Mouse (Mus musculus) MEL (cell line): ENCODE results near the gene Txndc17. TPM values are rescaled to one million over a fixed set of nuclear protein-coding genes. Genes with fewer than 3 reads are reported as not detected.

ENCODE experiments used
- DNase-seq: peaks from one replicate; pipeline ENCODE4 v3.0.0; 2011; ENCODE audit warnings: low read depth, low spot score
- H3K27ac ChIP-seq: 2 replicates; pipeline ENCODE4 v1.5.1; 2012; ENCODE audit warnings: low read depth, mild to moderate bottlenecking, control low read depth, low read length, moderate library complexity; ENCODE audit not compliant: control insufficient read depth
- H3K27me3 ChIP-seq, 2 experiments: fragments of 150-350 bp in 1 of 2; sonication (generic) in 1 of 2; 2 replicates each; pipeline ENCODE4 v1.6.1; 2012; ENCODE audit warnings: low read length in 2 of 2, mild to moderate bottlenecking in 2 of 2, improper control_type of control experiment in 1 of 2, moderate library complexity in 1 of 2; ENCODE audit not compliant: insufficient read depth in 2 of 2, control insufficient read depth in 1 of 2
- H3K36me3 ChIP-seq, 2 experiments: 2 replicates each; pipeline ENCODE4 v1.6.1; 2012 to 2014; ENCODE audit warnings: low read length in 2 of 2, improper control_type of control experiment in 1 of 2, inconsistent platforms in 1 of 2, mild to moderate bottlenecking in 1 of 2; ENCODE audit not compliant: insufficient read depth in 2 of 2, control insufficient read depth in 1 of 2
- H3K4me1 ChIP-seq, 2 experiments: fragments of 150-350 bp in 1 of 2; sonication (generic) in 1 of 2; 2 replicates each; pipeline ENCODE4 v1.6.1; 2012; ENCODE audit warnings: low read length in 2 of 2, improper control_type of control experiment in 1 of 2, mild to moderate bottlenecking in 1 of 2; ENCODE audit not compliant: insufficient read depth in 2 of 2, control insufficient read depth in 1 of 2
- H3K4me3 ChIP-seq, 2 experiments: fragments of 150-350 bp in 1 of 2; sonication (generic) in 1 of 2; 2 replicates each; pipeline ENCODE4 v1.5.1; 2012; ENCODE audit warnings: low read depth in 2 of 2, low read length in 2 of 2, mild to moderate bottlenecking in 2 of 2, moderate library complexity in 2 of 2, control low read depth in 1 of 2, improper control_type of control experiment in 1 of 2; ENCODE audit not compliant: control insufficient read depth in 1 of 2, insufficient read depth in 1 of 2
- H3K79me2 ChIP-seq: 2 replicates; pipeline ENCODE4 v1.6.1; 2012; ENCODE audit warnings: mild to moderate bottlenecking, low read length, moderate library complexity; ENCODE audit not compliant: control insufficient read depth, poor library complexity, insufficient read depth
- H3K9ac ChIP-seq: 2 replicates; pipeline ENCODE4 v1.6.1; 2012; ENCODE audit warnings: low read depth, mild to moderate bottlenecking, control low read depth, low read length, moderate library complexity; ENCODE audit not compliant: control insufficient read depth, poor library complexity, severe bottlenecking
- H3K9me3 ChIP-seq: fragments of 150-350 bp; sonication (generic); replicated peaks from 2 replicates; pipeline ENCODE4 v1.6.1; 2012; ENCODE audit warnings: mild to moderate bottlenecking, low read length, improper control_type of control experiment, moderate library complexity; ENCODE audit not compliant: insufficient read depth
- BHLHE40 ChIP-seq: IDR thresholded peaks from 2 replicates; pipeline ENCODE4 v1.6.1; 2012; ENCODE audit warnings: low read depth, mild to moderate bottlenecking, inconsistent platforms, low read length, improper control_type of control experiment, borderline replicate concordance
- CHD2 ChIP-seq: IDR thresholded peaks from 2 replicates; pipeline ENCODE4 v1.6.1; 2011; ENCODE audit warnings: low read length, improper control_type of control experiment
- CTCF ChIP-seq, 3 experiments: IDR thresholded peaks in 2 of 3; conservative IDR thresholded peaks in 1 of 3; 2 replicates each; pipeline ENCODE4 v1.5.1; 2011 to 2012; ENCODE audit warnings: low read length in 3 of 3, low read depth in 2 of 3, mild to moderate bottlenecking in 2 of 3, improper control_type of control experiment in 1 of 3, inconsistent platforms in 1 of 3, mixed read lengths in 1 of 3, moderate library complexity in 1 of 3; ENCODE audit not compliant: control insufficient read depth in 1 of 3, insufficient read depth in 1 of 3, poor library complexity in 1 of 3, severe bottlenecking in 1 of 3
- E2F4 ChIP-seq: IDR thresholded peaks from 2 replicates; pipeline ENCODE4 v1.6.1; 2011; ENCODE audit warnings: low read depth, low read length, improper control_type of control experiment, borderline replicate concordance
- ELF1 ChIP-seq: IDR thresholded peaks from 2 replicates; pipeline ENCODE4 v1.6.1; 2014; ENCODE audit warnings: low read depth, mild to moderate bottlenecking, inconsistent platforms, low read length, improper control_type of control experiment, moderate library complexity
- GABPA ChIP-seq: IDR thresholded peaks from 2 replicates; pipeline ENCODE4 v1.6.1; 2012; ENCODE audit warnings: low read depth, mild to moderate bottlenecking, inconsistent platforms, low read length, improper control_type of control experiment, moderate library complexity
- HCFC1 ChIP-seq: IDR thresholded peaks from 2 replicates; pipeline ENCODE4 v1.6.1; 2012; ENCODE audit warnings: low read depth, mild to moderate bottlenecking, inconsistent platforms, low read length, improper control_type of control experiment, moderate library complexity
- JUND ChIP-seq: IDR thresholded peaks from 2 replicates; pipeline ENCODE4 v1.6.1; 2011; ENCODE audit warnings: low read depth, mild to moderate bottlenecking, improper control_type of control experiment, low read length
- KAT2A ChIP-seq: conservative IDR thresholded peaks from 2 replicates; pipeline ENCODE4 v1.6.1; 2012; ENCODE audit warnings: low read depth, low read length, improper control_type of control experiment, inconsistent platforms
- MAX ChIP-seq: IDR thresholded peaks from 2 replicates; pipeline ENCODE4 v1.6.1; 2011; ENCODE audit warnings: low read length, improper control_type of control experiment
- MAZ ChIP-seq: IDR thresholded peaks from 2 replicates; pipeline ENCODE4 v1.6.1; 2012; ENCODE audit warnings: low read depth, mild to moderate bottlenecking, inconsistent platforms, low read length, improper control_type of control experiment
- MEF2A ChIP-seq: IDR thresholded peaks from 2 replicates; pipeline ENCODE4 v1.6.1; 2014; ENCODE audit warnings: low read depth, mild to moderate bottlenecking, inconsistent platforms, low read length, improper control_type of control experiment; ENCODE audit not compliant: poor library complexity, insufficient replicate concordance, severe bottlenecking; ENCODE audit errors: extremely low read depth
- MYC ChIP-seq: IDR thresholded peaks from 2 replicates; pipeline ENCODE4 v1.6.1; 2011; ENCODE audit warnings: low read depth, mild to moderate bottlenecking, low read length, improper control_type of control experiment, moderate library complexity
- NELFE ChIP-seq: IDR thresholded peaks from 2 replicates; pipeline ENCODE4 v1.6.1; 2011; ENCODE audit warnings: low read depth, low read length, improper control_type of control experiment
- NRF1 ChIP-seq: IDR thresholded peaks from 2 replicates; pipeline ENCODE4 v1.6.1; 2014; ENCODE audit warnings: low read depth, mild to moderate bottlenecking, inconsistent platforms, low read length, improper control_type of control experiment, moderate library complexity; ENCODE audit not compliant: poor library complexity, insufficient read depth, severe bottlenecking
- POLR2A ChIP-seq, 2 experiments: IDR thresholded peaks; 2 replicates each; pipeline ENCODE4 v1.6.1; 2011 to 2012; ENCODE audit warnings: low read length in 2 of 2, mild to moderate bottlenecking in 2 of 2, control low read depth in 1 of 2, improper control_type of control experiment in 1 of 2, low read depth in 1 of 2, moderate library complexity in 1 of 2; ENCODE audit not compliant: control insufficient read depth in 1 of 2, insufficient read depth in 1 of 2, poor library complexity in 1 of 2
- POLR2AphosphoS2 ChIP-seq: IDR thresholded peaks from 2 replicates; pipeline ENCODE4 v1.6.1; 2011; ENCODE audit warnings: low read length, improper control_type of control experiment
- RAD21 ChIP-seq: IDR thresholded peaks from 2 replicates; pipeline ENCODE4 v1.6.1; 2011; ENCODE audit warnings: mild to moderate bottlenecking, low read depth, low read length, improper control_type of control experiment
- RCOR1 ChIP-seq: IDR thresholded peaks from 2 replicates; pipeline ENCODE4 v1.6.1; 2012; ENCODE audit warnings: low read depth, mild to moderate bottlenecking, inconsistent platforms, low read length, improper control_type of control experiment
- SIN3A ChIP-seq: IDR thresholded peaks from 2 replicates; pipeline ENCODE4 v1.6.1; 2012; ENCODE audit warnings: low read length, improper control_type of control experiment, inconsistent platforms
- SMC3 ChIP-seq: IDR thresholded peaks from 2 replicates; pipeline ENCODE4 v1.6.1; 2011; ENCODE audit warnings: low read depth, low read length, improper control_type of control experiment
- TAL1 ChIP-seq: IDR thresholded peaks from 2 replicates; pipeline ENCODE4 v1.6.1; 2012; ENCODE audit warnings: mild to moderate bottlenecking, inconsistent platforms, low read length, moderate library complexity, mixed read lengths
- TBP ChIP-seq: IDR thresholded peaks from 2 replicates; pipeline ENCODE4 v1.8.0; 2011; ENCODE audit warnings: low read depth, low read length, improper control_type of control experiment
- UBTF ChIP-seq: IDR thresholded peaks from 2 replicates; pipeline ENCODE4 v1.6.1; 2012; ENCODE audit warnings: low read depth, mild to moderate bottlenecking, inconsistent platforms, low read length, improper control_type of control experiment, moderate library complexity, borderline replicate concordance; ENCODE audit not compliant: insufficient read depth
- ZC3H11A ChIP-seq: IDR thresholded peaks from 2 replicates; pipeline ENCODE4 v1.6.1; 2012; ENCODE audit warnings: low read depth, mild to moderate bottlenecking, inconsistent platforms, low read length, improper control_type of control experiment
- ZMIZ1 ChIP-seq: IDR thresholded peaks from 2 replicates; pipeline ENCODE4 v1.6.1; 2012; ENCODE audit warnings: low read depth, mild to moderate bottlenecking, inconsistent platforms, low read length, improper control_type of control experiment, moderate library complexity
- ZNF384 ChIP-seq: IDR thresholded peaks from 2 replicates; pipeline ENCODE4 v1.6.1; 2012; ENCODE audit warnings: low read depth, mild to moderate bottlenecking, inconsistent platforms, low read length, improper control_type of control experiment
- polyA plus RNA-seq, 2 experiments: library from polyadenylated mRNA; stranded (reverse) in 1 of 2; unstranded in 1 of 2; fragments of >175 nt in 1 of 2; fragments of >200 nt in 1 of 2; gene quantifications; 2 replicates each; pipeline versions ENCODE4 v1.2.1 to v1.2.4; 2012; ENCODE audit warnings: low replicate concordance in 2 of 2, low read depth in 1 of 2; ENCODE audit not compliant: insufficient read length in 2 of 2, insufficient read depth in 1 of 2, missing spikeins in 1 of 2
- total RNA-seq: library from RNA; depleted of rRNA; stranded (reverse); fragments of 300-350 nt; gene quantifications from 2 replicates; pipeline ENCODE4 v1.2.3, GENCODE M21; 2012

Txndc17 gene
- total and polyA plus RNA-seq, 3 experiments = 194 to 196 TPM; not detected in 1

GRCm38 (mm10) chr11:72221278-72221677 is 13.9 kb downstream of the Txndc17 start (continued):
- TF ChIP-seq TBP (0 out of 2 replicates have a peak, but pooled peaks have one; percentile 46), BHLHE40 (peak; percentile 37; the same call in 1 of the 2 replicates)

GRCm38 (mm10) chr11:72223414-72223813 is 16.1 kb downstream of the Txndc17 start:
- no peak overlapping the region for H3K4me3 ChIP-seq
- no peak for DNase-seq
- H3K79me2 ChIP-seq = no peaks in the 10 kb centered on the region
- H3K27ac ChIP-seq = no peak overlapping the region
- H3K27me3 ChIP-seq = peaks cover 3 to 5% of the 10 kb centered on the region in 2 experiments
- TF ChIP-seq UBTF (no peak), POLR2AphosphoS2 (no peak), CTCF (IDR thresholded peaks at IDR 0.05 in 2 of 3, conservative IDR thresholded peaks at IDR 0.05 in 1 of 3; ENCODE audit: control insufficient read depth in 1 of 3, insufficient read depth in 1 of 3, low read depth in 2 of 3, low read length in 3 of 3, poor library complexity in 1 of 3, severe bottlenecking in 1 of 3) (no peak), ZNF384 (no peak), HCFC1 (no peak)
- TF ChIP-seq, all 39 proteins: peak for 0
- no peaks in the 10 kb centered on the region for H3K36me3 ChIP-seq
- H3K9me3 ChIP-seq = no peaks in the 10 kb centered on the region
- H3K4me1 ChIP-seq = peaks cover 0 to 5% of the 10 kb centered on the region in 2 experiments; a peak in 2 of 4 replicates
- H3K9ac ChIP-seq = no peak overlapping the region

DNA sequence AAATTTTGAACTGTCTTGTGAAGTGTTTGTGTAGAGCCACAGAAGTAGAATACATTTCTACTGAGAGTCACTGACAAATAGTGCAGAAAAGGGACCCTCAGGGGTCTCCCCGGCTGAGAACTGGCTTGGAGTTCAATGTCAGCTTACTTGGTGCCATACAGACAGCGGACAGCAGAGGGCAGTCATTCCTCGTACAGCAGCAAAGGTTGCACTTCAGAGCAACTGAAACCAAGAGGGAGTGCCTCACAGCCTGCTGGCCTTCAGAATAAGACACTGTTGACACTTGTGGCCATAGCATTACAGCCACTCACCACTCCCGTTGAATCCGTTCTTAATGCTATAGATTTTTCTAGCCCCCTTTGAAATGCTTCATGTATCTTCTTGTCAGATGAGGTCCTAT is 17.5 kb downstream of the Txndc17 start:
- Histone ChIP-seq H3K4me3 (peak overlapping the region in 1 of 2 experiments; percentile 13; a peak in 1 of 4 replicates), H3K27ac (no peak overlapping the region), H3K9me3 (no peaks in the 10 kb centered on the region), H3K9ac (peak overlapping the region; percentile 20; the same call in 1 of the 2 replicates), H3K4me1 (peaks cover 0 to 5% of the 10 kb centered on the region in 2 experiments; a peak in 2 of 4 replicates), H3K27me3 (peaks cover 7 to 8% of the 10 kb centered on the region in 2 experiments), H3K79me2 (no peaks in the 10 kb centered on the region), H3K36me3 (no peaks in the 10 kb centered on the region)
- peak; percentile 91 for DNase-seq
- TF ChIP-seq RCOR1 (no peak), SIN3A (peak; percentile 60; the same call in 1 of the 2 replicates), KAT2A (no peak), ELF1 (no peak), MEF2A (no peak), RAD21 (peak; percentile 92), MAZ (no peak), E2F4 (no peak), ZMIZ1 (no peak), CHD2 (no peak), POLR2AphosphoS2 (no peak), JUND (no peak), CTCF (IDR thresholded peaks at IDR 0.05 in 2 of 3, conservative IDR thresholded peaks at IDR 0.05 in 1 of 3; ENCODE audit: control insufficient read depth in 1 of 3, insufficient read depth in 1 of 3, low read depth in 2 of 3, low read length in 3 of 3, poor library complexity in 1 of 3, severe bottlenecking in 1 of 3) (peak; percentile 91 to 96 (median 94)), ZC3H11A (peak; percentile 94), GABPA (no peak), NELFE (no peak), SMC3 (peak; percentile 94), MYC (no peak), MAX (no peak), TAL1 (no peak), POLR2A (IDR thresholded peaks at IDR 0.05; ENCODE audit: control insufficient read depth in 1 of 2, insufficient read depth in 1 of 2, low read depth in 1 of 2, low read length in 2 of 2, poor library complexity in 1 of 2) (no peak), NRF1 (no peak)
